ENCODE assay signal across 8 mouse cellular contexts in the genomic region with DNA sequence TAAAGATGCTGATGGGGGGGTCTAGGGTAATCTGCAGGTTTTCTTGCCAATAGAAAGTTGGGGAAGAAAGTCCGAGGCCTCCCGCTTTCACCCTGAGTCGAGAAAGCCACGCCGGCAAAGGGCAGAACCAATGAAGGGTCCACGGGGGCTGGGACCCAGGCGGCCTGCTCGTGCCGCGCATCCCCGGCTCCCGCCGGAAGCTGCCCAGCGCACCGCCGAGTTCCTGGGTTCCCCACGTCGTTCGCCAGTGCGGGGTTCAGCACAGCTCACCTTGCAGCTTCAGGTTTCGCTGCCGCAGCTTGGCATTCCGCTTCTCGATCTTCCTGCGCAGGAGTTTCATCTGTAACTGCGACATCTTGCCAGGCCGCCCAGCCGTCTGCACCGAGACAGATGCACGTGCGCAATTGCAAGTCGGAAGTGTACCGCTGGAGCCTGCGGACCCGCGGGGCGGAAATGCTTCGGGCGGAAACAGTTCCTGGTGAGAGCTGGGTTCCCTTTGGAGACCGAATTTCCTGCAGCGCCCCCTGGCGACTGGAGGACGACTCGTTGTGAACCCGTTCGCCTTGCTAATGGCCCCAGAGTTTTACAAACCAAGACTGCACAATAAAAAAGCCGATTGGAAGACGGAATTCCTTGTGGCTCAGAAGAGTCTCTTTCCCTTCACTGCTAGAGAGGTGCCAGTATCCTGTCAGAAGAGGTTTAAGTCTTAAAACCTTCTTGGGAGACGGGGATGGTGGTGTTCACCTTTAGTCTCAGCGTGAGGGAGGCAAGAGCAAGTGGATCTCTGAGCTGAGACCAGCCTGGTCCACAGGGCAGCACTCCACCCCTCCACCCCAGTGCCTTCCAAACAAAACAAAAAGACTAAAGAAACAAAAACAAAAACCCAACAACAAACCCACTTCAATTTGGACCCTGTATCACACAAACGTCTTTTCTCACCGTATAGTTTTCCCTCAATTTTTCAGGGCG. TPM values are rescaled to one million over a fixed set of nuclear protein-coding genes. Genes with fewer than 3 reads are reported as not detected.
A peak's percentile ranks its signal among the peaks of the same experiment; 100 is the strongest.
DNase-seq lines count a peak whose midpoint lies in the region; ATAC-seq lines count a peak whose summit lies in the region.

A gene (minus strand): TSS at position 469 of the 969 bp plus-strand sequence.

- H3K9me3 ChIP-seq in hindbrain, embryonic 11.5 days (ENCODE audit: control insufficient read depth, low read length): no peaks in the 10 kb centered on the region

- H3K27me3 ChIP-seq in hindbrain, embryonic 11.5 days (ENCODE audit: control insufficient read depth, insufficient read depth, low read length): no peaks in the 10 kb centered on the region

- peak; percentile 94 for DNase-seq in Muller cell, postnatal 12 days (ENCODE audit: inconsistent ontology term)
- peak; percentile 93 for DNase-seq in cerebellum, adult 9-11 months
- peak; percentile 83 to 99 for DNase-seq in frontal cortex, adult 2 months (ENCODE audit: extremely low spot score in 1 of 2, low spot score in 1 of 2)
- peak; percentile 99 for DNase-seq in hindbrain, embryonic 11.5 days (ENCODE audit: low spot score)
- DNase-seq in layer of hippocampus, postnatal 10 days (ENCODE audit: low spot score in 2 of 2): peak; percentile 99
- DNase-seq in lung, postnatal 10 days: peak; percentile 97
- DNase-seq in ovary, postnatal 36 days (ENCODE audit: low spot score): peak; percentile 95
- peak; percentile 96 for DNase-seq in thymus, postnatal 25 days

- peaks cover 8% of the 10 kb centered on the region for H3K36me3 ChIP-seq in hindbrain, embryonic 11.5 days (ENCODE audit: control insufficient read depth, insufficient read depth, low read length)

- H3K9ac ChIP-seq in hindbrain, embryonic 11.5 days (ENCODE audit: low read depth, low read length): peak within 1 kb of the TSS; percentile 73

- peak; percentile 99 for ATAC-seq in hindbrain, embryonic 11.5 days (ENCODE audit: low FRiP score)

- 7% methylated on average over 53 of the region's 53 CpGs for WGBS in hindbrain, embryonic 11.5 days

- peak within 1 kb of the TSS; percentile 50 for H3K4me2 ChIP-seq in hindbrain, embryonic 11.5 days (replicated peaks; ENCODE audit: low read depth, low read length)

- H3K4me3 ChIP-seq in hindbrain, embryonic 11.5 days (ENCODE audit: low read depth, low read length): peak within 1 kb of the TSS; percentile 80

- H3K4me1 ChIP-seq in hindbrain, embryonic 11.5 days (replicated peaks; ENCODE audit: control insufficient read depth, insufficient read depth, low read length): no peaks in the 10 kb centered on the region

- H3K27ac ChIP-seq in hindbrain, embryonic 11.5 days (ENCODE audit: low read depth, low read length): 0 out of 2 replicates have a peak within 1 kb of the TSS, but pooled peaks have one; percentile 24

RNA-seq across cellular contexts. Expression of the gene that starts here (rescaled TPM):
- 32.5 and 39.2 TPM in 2 replicates for polyA plus RNA-seq in frontal cortex, adult 2 months (2012; rRNA removed)
- polyA plus RNA-seq in hindbrain, embryonic 11.5 days (2014; fragmentation: Nextera tagmentation; extraction: Ambion mirVana): 68.2 and 70.2 TPM in 2 replicates
- 10 to 100 TPM; 26.8 to 27.6 TPM for total RNA-seq in layer of hippocampus, postnatal 10 days (2021)

Comparison
In these comparisons a context has a peak if more than half of its experiments do, and no peak if none do; other contexts are left out.
1. Peak in every context shown above with its lines: DNase-seq, ATAC-seq, H3K4me3 ChIP-seq and H3K27ac ChIP-seq.